Mouse (Mus musculus) heart, adult 9 months (tissue): ENCODE results near the gene Shisa8.

ENCODE experiments used
- DNase-seq, 2 experiments: peaks; one replicate each; pipeline ENCODE4 v3.0.0; 2022; ENCODE audit warnings: low spot score in 2 of 2

The Shisa8 gene

DNA sequence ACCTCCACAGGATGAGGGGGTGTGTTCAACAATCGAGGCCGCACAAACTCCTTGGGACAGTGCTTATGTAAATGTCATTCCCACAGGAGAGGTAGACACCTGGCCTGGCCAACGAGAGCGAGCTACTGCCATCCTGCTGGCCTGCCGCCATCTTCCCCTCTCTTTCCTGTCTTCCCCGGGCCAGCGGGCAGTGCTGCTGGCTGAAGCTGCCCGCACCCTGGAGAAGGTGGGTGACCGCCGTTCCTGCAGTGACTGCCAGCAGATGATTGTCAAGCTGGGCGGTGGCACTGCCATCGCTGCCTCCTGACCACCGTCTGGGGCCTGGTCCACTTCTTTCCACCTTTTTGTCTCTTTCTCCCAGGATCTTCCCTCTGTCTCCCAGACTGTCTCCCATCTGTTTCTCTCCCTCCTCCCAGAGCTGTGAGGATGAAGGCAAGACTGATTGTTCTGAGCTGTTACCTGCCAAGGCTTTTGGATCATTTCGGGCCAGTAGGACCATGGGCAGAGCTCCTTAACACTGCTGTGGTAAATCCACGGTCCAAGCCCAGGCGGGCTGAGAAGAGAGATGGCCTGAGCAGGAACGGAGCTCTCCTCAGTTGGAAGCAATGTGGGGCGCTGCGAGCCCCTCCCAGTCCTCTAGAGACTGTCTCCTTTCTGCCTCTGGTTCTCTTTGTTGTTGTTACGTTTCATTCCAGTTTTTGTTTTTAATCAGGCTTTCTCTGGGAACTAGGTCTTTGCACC lies 8.8 kb downstream of the Shisa8 start:
- DNase-seq: no peak

DNA sequence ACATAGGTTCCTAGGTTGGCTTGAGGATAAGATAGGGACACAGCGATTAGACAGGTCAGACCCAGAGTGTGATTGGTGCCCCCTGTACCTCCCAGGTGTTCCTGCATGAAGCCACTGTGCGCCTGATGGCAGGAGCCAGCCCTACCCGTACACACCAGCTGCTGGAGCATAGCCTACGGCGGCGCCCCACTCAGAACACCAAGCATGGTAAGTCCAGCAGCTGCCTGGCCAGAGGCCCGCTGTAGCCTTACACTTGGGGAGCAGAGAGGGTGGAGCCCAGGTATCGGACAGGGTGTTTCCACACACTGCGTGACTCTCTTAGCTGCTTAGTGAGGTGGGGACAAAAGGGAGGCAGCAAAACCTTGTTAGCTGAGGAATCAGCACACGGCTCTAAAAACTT lies 9.5 kb downstream of the Shisa8 start:
- DNase-seq: no peak

DNA sequence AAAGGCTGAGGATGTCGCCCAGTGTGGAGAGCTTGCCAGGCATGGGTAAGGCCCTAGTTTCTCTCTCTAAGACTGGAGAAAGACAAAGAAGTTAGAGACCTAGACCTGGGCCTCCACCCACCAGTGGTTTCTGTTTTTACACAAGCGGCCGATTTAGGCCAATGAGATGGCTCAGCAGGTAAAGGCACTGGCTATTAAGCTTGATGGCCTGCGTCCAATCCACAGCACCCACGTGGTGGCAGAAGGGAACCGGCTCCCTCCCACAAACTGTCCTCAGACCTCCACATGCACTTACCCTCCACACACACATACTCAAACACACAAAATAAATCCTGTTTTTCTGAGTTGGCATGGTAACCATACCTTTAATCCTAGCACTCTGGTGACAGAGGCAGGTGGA lies 10.5 kb downstream of the Shisa8 start:
- no peak for DNase-seq

DNA sequence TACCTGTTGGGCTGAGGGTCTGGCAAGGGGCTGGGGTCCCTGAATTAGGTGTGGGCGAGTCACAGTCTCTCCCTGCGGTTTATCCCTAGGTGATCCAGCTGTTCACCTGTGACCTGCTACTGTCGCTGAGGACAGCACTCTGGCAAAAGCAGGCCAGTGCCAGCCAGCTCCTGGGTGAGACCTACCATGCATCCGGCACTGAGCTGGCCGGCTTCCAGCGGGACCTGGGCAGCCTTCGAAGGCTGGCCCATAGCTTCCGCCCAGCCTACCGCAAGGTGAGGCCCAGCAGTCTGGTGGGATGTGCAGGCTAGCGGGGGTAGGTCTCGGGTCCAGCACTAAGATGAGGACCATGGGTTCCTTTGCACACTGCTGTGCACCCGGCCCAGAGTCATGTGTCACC lies 13.1 kb downstream of the Shisa8 start:
- DNase-seq: no peak

- no peak for DNase-seq
Measured at GRCm38 (mm10) chr15:82198342-82198741, 14.3 kb downstream of the Shisa8 start.

DNA sequence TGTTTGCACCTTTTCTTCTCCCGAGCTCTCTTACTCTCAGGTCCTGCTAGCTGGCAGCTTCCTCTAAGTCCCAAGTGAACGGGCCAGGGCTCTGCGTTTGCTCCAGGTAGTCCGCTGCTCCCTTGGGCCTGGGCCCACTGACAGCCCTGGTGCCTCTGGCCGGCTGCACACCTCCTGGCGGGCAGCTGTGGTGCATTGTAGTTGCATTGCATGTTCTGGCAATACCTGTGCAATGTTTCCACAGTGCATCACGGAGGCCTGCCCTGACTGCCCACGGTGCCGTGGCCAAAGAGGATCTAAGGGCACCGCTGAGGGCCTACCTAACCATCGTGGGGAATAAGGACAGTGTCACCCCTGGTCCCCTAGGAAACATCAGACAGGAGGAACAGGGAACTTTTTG lies 14.7 kb downstream of the Shisa8 start:
- no peak for DNase-seq

DNA sequence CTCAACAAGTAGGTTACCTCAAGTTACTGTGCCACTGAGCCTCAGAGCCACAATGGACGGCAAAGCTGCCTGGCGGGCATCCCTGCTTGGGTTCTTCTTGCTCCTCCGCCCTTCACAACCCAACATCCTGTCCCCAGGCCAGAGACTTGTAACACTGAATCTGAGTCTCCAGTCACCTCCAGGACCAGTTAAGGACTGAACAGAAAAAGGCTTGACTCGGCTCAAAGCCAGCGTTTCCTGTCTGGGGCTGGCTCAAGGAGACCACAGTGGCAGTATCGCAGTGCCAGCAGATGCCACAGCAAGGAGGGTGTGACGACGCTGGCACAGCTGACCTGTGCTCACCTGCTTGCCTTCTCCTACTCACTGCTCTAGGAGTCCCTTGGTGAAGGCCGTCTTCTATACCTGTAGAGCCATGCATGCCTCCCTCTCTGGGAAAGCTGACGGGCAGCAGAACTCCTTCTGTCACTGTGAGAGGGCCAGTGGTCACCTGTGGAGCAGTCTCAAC lies 15.3 kb downstream of the Shisa8 start:
- no peak for DNase-seq

DNA sequence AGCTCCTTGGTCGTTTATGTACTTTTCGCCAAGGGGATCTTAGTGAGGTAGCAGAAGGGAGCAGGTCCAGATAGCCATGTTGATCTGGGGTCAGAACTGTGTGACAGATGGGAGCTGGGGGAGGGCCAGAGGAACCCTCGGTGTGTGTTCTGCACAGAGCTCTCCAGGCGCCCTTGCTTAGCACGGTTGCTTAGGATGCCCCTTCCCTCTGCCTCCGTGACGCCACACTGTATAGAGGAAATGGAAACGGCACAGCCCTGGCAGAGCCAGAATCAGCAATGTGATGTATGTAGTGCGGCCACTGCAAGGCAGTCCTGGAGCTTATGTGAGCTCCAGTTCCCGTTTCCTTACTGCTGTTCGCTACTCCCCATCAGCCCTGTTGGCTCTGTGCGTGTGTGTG lies 16.3 kb downstream of the Shisa8 start:
- DNase-seq: no peak

GRCm38 (mm10) chr15:82192617-82193016 lies 20.0 kb downstream of the Shisa8 start:
- no peak for DNase-seq

- peak in 1 of 2 experiments; percentile 44 for DNase-seq
Measured at GRCm38 (mm10) chr15:82188481-82189240, 24.0 kb downstream of the Shisa8 start.

DNA sequence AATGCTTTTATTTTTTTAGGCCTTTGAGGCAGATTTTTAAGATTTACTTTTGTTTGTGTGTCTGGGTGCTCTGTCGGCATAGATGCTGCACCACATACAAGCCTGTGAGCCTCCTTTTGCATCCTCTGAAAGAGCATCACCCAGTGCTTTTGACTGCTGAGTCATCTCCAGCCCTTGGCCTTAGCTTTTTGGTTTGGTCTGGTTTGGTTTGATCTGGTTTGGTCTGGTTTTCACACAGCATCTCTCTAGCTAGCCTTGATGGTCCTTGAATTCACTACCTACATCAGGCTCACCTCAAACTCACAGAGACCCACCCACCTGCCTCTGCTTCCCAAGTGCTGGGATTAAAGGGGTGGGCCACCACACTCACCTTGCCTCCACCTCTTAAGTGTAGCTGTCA lies 24.7 kb downstream of the Shisa8 start:
- DNase-seq: no peak

DNA sequence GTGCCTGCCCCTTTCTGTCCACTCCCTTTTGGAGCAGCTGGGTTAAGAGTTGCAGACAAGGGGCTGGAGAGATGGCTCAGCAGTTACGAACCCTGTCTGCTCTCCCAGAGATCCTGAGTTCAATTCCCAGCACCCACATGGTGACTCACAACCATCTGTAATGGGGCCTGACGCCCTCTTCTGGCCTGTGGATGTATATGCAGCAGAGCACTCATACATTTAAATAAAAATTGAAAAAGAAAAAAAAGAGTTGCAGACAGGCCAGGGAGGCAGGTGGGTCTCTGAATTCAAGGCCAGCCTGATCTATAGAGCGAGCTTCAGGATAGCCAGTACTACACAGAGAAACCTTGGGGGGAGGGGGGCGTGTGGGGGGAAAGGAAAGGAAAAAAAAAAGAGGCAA lies 25.2 kb downstream of the Shisa8 start:
- no peak for DNase-seq

- no peak for DNase-seq
Measured at GRCm38 (mm10) chr15:82186931-82187330, 25.7 kb downstream of the Shisa8 start.

DNA sequence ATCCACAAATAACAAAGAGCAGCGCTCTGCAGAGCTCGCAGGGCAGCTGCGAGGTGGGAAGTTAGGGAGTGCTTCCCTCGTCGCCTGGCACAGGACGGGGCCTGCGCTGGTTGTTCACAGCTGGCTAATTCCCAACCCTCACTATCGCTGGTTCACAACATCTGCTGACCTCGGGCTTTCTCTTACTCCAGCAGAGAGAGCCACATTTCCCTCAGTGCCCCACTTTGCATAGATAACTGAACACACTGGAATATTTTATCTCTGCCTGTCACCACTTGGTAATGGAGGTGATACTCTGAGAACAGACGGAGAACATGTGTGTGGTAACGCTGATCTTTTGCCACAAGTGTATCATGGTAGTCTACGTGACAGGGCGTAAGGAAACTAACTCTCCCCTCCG lies 26.5 kb downstream of the Shisa8 start:
- peak in 1 of 2 experiments; percentile 15 for DNase-seq

- DNase-seq: no peak
Measured at GRCm38 (mm10) chr15:82185062-82185783, 27.4 kb downstream of the Shisa8 start.

GRCm38 (mm10) chr15:82184656-82185055 lies 28.0 kb downstream of the Shisa8 start:
- DNase-seq: no peak

- DNase-seq: no peak
Measured at GRCm38 (mm10) chr15:82184183-82184582, 28.4 kb downstream of the Shisa8 start.

DNA sequence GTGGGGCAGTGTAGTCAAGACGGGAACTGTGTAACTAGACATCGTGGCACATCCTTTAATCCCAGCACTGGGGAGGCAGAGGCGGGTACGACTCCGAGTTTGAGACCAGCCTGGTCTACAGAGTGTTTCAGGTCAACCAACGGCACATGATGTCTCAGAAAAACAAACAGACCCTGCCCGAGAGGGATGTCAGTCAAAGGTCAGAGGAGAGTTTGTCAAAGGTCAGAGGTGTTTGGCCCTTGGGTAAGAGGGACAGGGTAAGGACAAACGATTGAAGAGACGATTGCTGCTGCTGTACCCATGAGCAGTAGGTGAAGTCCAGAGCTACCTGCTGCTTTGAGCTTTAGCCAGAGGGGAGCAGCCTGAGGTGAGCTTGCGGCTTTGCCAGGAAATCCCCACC lies 29.0 kb downstream of the Shisa8 start:
- no peak for DNase-seq

DNA sequence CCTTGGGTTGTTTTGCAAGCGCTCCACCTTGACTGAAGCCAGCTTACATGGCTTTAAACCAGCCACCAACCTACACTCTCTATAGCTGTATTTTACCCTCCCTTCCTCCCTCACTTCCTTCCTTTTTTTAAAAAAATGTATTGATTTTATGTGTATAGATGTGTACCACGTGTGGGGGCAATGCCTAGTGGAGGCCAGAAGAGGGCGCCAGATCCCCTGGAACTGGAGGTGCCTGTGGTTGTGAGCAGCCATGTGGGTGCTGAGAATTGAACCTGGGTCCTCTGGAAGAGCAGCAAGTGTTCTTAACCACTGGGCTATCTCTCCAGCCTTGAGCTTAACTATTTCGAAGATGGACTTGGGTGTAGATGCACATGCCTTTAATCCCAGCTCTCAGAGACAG lies 30.3 kb downstream of the Shisa8 start:
- DNase-seq: no peak

DNA sequence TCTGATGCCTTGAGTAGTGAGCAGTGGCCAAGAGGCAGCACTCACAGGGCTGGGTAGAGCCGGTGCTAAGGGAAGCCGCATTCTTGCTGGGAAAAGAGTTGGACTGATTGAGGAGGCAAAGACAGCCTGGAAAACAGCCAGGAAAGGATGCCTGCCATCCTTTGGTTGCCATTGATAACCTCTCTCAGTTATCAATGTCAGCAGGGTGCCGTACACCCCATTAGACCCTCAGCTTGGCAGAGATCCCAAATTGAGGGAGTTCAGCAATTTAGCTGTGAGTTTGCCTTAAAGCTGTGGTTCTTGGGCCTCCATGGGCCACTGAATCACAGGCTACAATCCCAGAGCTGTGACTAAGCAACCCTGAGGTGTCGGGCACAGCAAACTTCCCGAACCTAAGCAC lies 31.5 kb downstream of the Shisa8 start:
- no peak for DNase-seq

DNA sequence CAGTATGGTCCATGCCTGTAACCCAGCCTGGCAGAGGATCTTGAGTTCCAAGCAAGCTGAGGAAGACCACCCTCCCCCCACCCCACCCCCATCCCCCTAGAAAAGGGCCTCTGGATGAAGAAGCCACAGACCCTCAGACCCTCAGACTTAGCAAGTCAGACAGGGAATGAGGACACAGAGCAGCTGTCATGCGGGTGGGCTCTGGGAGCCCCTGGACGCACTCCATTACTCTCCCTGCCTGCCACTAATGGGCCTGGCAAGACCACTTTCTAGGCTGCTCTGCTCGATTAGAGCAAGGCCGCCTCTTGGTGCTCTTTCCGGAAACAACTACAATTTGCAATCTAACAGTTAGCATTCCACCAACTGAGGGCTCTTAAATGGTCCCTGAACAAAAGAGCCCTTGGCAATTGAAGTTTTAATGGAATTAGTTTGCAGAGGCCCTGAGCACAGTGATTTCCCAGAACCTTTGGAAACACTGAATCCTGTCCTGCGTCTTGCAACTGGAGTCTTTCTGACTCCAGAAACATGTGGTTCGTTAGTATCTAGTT lies 34.8 kb downstream of the Shisa8 start:
- DNase-seq: no peak

DNA sequence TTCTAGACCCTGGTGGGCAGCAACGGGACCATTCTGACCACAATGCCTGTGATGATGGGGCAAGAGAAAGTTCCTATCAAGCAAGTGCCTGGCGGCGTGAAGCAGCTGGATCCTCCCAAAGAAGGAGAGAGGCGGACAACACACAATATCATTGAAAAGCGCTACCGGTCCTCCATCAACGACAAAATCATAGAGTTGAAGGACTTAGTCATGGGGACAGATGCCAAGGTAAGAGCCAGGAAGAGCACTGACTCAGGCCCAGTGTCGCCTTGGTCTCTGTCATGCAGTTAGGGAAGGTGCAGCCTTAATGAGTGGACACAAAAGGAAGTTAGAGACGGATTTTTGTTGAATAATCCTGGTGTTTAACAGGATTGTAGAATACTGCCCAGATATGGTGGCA lies 37.5 kb downstream of the Shisa8 start:
- DNase-seq: no peak
